Mouse (Mus musculus) left cerebral cortex, postnatal 4 days (tissue): ENCODE measurements around the gene Lrrc61. TPM values are rescaled to one million over a fixed set of nuclear protein-coding genes. Genes with fewer than 3 reads are reported as not detected.
A peak's percentile ranks its signal among the peaks of the same experiment; 100 is the strongest.

Experiments
- DNase-seq: peaks from one replicate; pipeline ENCODE4 v3.0.0-alpha.2; 2022
- intact Hi-C: fragments of 180-260 bp; cut with DNase I; formaldehyde crosslinking; loops from one replicate; pipeline ENCODE4 v1.15.1; 2025
- total RNA-seq, 2 experiments: library from RNA; stranded (reverse); gene quantifications; 2 replicates each; pipeline ENCODE4 v1.2.3; 2021

Lrrc61 gene
- total RNA-seq, 2 experiments from 2014 or later: 28.8 to 35.0 TPM

GRCm38 (mm10) chr6:48546271-48546670 is 8.3 kb upstream of the Lrrc61 start:
- DNase-seq: peak; percentile 35
- intact Hi-C loops: no loop called here

DNA sequence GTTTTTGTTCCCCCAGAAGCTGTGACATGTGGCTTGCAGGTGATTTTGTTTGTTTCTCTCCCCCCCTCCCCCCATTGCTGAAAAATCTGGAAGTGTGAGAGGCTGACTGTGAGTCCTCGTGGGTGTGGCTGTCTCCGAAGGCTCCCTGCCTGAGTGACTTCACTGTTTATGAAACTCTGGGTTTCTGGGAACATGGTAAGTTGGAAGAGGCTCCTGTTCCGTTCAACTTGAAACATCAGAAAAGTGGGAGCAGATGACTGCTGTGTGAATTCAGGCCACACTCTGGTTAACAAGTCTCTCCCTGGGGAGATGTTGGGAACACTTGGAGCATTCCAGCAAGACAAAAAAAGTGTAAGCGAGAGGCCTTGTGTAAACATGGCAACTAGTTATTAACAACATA is 7.7 kb upstream of the Lrrc61 start:
- intact Hi-C loops: no loop called here
- DNase-seq: no peak

GRCm38 (mm10) chr6:48548314-48548713 is 6.3 kb upstream of the Lrrc61 start:
- DNase-seq: no peak
- intact Hi-C loops: no loop called here

- no peak for DNase-seq
- intact Hi-C loops: no loop called here
Observed at GRCm38 (mm10) chr6:48552918-48553317, 1.7 kb upstream of the Lrrc61 start.

DNA sequence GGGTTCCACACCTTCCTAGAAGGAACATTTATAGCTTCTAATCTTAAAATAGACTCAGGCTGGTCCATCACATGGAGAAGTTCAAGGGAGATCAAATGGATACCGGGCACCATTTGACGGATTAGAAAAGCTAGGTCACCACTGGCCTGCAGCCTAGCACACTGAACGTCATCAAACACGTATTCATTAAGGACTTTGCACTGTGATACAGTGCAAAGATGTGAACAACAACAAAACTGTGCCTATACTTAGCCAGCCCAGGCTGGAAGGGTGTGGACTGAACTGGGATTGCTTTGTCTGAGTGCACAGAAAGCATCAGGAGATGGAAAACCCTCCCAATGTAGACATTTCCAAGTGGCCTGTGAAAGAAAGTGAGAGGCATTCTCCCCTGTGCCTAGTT is 777 bp upstream of the Lrrc61 start:
- no peak for DNase-seq
- intact Hi-C loops: no loop called here

GRCm38 (mm10) chr6:48555104-48555890 is 701 bp downstream of the Lrrc61 start:
- intact Hi-C loops: no loop called here
- DNase-seq: peak; percentile 36

- intact Hi-C loops: no loop called here
- DNase-seq: no peak
Observed at GRCm38 (mm10) chr6:48555956-48556355, 1.4 kb downstream of the Lrrc61 start.

GRCm38 (mm10) chr6:48565693-48566310 is 11.2 kb downstream of the Lrrc61 start:
- no peak for DNase-seq
- intact Hi-C loops: no loop called here

DNA sequence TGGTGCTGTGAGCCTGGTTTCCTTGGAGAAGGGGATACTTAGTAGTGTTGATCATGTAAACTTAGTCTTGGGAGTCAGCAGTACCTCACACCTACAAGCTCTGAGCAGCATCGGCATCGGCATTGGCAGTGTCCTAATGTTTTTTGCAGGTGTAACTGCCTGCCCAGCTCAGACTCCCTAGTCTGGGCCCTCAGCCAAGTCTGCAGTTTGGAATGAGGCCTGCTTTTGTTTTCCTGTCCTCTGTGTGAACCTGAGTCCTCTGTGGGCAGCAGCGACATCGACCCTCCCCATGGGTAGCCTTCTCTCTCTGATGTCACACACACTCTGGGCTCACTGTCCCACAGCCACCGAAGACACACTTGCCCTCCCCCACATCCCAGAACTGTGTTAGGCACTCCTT is 11.7 kb downstream of the Lrrc61 start:
- intact Hi-C loops: no loop called here
- peak; percentile 33 for DNase-seq

DNA sequence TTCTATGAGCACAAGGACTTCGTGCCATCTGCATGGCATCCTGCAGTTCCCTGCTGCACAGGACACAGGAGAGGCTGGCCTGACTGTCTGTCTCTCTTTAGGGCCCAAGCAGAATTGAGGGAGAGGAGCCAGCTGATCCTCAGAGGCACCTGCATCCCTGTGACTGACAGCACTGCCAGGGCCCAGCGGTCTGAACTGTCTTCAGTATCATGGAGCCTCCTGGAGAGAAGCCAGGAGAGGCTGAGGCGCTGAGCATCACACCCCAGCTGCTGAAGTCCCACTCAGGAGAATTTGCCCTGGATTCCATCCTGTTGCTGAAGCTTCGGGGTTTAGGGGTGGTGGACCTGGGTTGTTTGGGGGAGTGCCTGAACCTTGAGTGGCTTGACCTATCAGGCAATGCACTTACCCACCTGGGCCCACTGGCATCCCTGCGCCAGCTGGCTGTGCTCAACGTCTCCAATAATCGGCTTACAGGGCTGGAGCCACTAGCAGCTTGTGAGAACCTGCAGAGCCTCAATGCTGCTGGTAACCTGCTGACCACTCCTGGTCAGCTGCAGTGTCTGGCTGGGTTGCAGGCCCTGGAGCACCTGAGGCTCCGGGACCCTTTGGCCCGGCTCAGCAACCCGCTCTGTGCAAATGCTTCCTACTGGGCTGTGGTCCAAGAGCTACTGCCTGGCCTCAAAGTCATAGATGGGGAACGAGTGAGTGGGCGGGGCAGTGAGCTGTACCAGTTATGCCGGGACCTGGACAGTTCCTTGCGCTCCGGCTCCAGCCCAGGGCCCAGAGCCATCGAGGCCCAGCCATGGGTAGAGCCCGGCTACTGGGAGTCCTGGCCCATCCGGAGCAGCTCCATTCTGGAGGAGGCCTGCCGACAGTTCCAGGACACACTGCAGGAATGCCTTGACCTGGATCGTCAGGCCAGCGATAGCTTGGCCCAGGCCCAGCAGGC is 13.7 kb downstream of the Lrrc61 start:
- peak; percentile 57 for DNase-seq

GRCm38 (mm10) chr6:48569065-48569807 is 14.6 kb downstream of the Lrrc61 start:
- DNase-seq: no peak
- intact Hi-C loops: no loop called here

More for the DNA sequence above, 13.7 kb downstream of the Lrrc61 start:
- intact Hi-C loops: no loop called here

- DNase-seq: no peak
- intact Hi-C loops: no loop called here
Observed at GRCm38 (mm10) chr6:48572014-48572413, 17.4 kb downstream of the Lrrc61 start.

- intact Hi-C loops: no loop called here
- DNase-seq: no peak
Observed at GRCm38 (mm10) chr6:48572572-48573061, 18.0 kb downstream of the Lrrc61 start, which contains the start of gene Rarres2. Rarres2 (minus strand) TSS chr6:48572789.

GRCm38 (mm10) chr6:48573280-48573679 is 18.7 kb downstream of the Lrrc61 start:
- intact Hi-C loops: no loop called here
- DNase-seq: no peak

- intact Hi-C loops: no loop called here
- no peak for DNase-seq
Observed at GRCm38 (mm10) chr6:48573981-48574380, 19.4 kb downstream of the Lrrc61 start.

DNA sequence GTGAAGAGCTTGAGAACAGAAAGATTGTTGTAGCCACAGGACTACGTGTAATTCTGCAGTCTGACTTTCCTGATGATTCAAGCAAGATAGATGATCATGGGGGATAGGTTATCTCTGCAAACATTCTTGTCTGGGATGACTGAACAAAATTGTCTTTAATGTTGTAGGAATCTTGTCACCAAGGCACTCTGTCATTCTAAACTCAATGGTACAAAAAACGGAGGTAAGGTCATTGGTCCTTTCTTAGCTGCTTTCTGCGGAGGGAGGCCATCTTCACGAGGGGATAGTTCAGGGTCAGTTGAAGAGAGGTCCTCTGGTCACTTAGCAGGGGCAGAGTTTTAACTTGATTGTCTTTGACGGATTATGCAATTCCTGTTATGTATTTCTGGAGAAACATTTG is 24.1 kb downstream of the Lrrc61 start:
- intact Hi-C loops: no loop called here
- DNase-seq: no peak

GRCm38 (mm10) chr6:48579215-48579648 is 24.6 kb downstream of the Lrrc61 start:
- intact Hi-C loops: no loop called here
- DNase-seq: no peak

- no peak for DNase-seq
- intact Hi-C loops: loop anchor here (5.0 kb wide), 1 partner anchor 61 kb away; no protein-coding TSS in a partner anchor
Observed at GRCm38 (mm10) chr6:48581257-48581656, 26.7 kb downstream of the Lrrc61 start.

DNA sequence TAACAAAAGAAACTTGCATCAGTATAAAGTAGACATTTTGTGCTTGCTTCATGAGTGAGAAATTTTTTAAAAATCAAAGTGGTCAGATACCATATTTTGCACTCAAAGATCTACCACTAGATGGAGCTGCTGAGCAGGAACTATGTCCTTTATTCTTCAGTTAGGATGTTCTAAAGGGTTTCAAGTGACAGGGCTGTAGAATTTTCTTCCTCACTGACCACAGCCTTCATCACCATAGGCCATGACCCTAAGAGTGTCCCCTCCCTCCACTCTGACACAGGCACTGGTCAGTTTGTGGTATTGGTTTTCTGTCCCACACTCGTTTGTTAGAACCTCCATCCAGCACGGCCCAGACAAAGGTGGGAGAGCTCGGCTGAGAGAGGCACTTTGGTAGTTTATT is 27.4 kb downstream of the Lrrc61 start:
- intact Hi-C loops: loop anchor here (5.0 kb wide), 1 partner anchor 60 kb away; no protein-coding TSS in a partner anchor
- DNase-seq: no peak

DNA sequence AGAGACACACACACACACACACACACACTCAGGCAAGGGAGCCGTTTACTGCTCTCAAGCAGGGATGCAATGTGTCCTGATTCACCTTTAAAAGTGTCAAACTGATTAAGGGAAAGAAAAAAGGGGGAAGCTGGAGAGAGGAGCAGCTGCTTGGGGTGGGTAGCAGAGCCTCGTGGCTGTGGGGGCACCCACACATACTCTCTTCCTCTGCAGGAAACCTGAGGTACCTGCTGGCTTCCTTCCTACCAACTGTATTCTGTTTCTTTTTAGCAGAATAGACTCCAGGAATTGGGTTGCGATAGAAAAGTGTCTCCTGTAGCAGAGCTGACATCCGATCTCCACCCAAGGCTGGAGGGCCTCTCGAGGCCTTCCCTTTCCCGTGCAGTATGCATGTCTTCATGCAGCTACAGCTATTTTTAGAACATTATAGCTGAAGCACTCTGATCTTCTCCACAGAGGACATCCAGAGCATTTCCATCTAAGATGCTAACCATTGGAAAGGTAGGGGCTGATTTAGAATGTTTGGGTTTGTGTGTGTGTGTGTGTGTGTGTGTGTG is 34.7 kb downstream of the Lrrc61 start, which contains the start of gene Gm45021:
Gm45021 (plus strand) TSS at position 417 of the 557 bp plus-strand sequence.
- no peak for DNase-seq
- intact Hi-C loops: no loop called here
